Mouse (Mus musculus) ES-E14 (cell line): ENCODE measurements around the gene Olfr350. TPM values are rescaled to one million over a fixed set of nuclear protein-coding genes. Genes with fewer than 3 reads are reported as not detected.

ENCODE experiments used
- DNase-seq: peaks from one replicate; pipeline ENCODE4 v3.0.0-alpha.2; 2013; ENCODE audit warnings: low read depth, low spot score
- H3K27ac ChIP-seq: 2 replicates; pipeline ENCODE4 v1.5.1; 2012; ENCODE audit warnings: low read depth, mild to moderate bottlenecking, low read length, moderate library complexity, mixed read lengths; ENCODE audit not compliant: poor library complexity, insufficient read depth, severe bottlenecking
- H3K36me3 ChIP-seq: 2 replicates; pipeline ENCODE4 v1.6.1; 2012; ENCODE audit warnings: mild to moderate bottlenecking, low read length, moderate library complexity, mixed read lengths; ENCODE audit not compliant: control insufficient read depth, poor library complexity, insufficient read depth, severe bottlenecking
- H3K4me1 ChIP-seq, 2 experiments: fragments of 150-350 bp in 1 of 2; sonication (generic) in 1 of 2; 2 replicates each; pipeline ENCODE4 v1.6.1; 2012; ENCODE audit warnings: low read length in 2 of 2, mild to moderate bottlenecking in 1 of 2, mixed read lengths in 1 of 2; ENCODE audit not compliant: control insufficient read depth in 2 of 2, insufficient read depth in 2 of 2, poor library complexity in 1 of 2
- H3K4me3 ChIP-seq, 2 experiments: fragments of 150-350 bp in 1 of 2; sonication (generic) in 1 of 2; 2 replicates each; pipeline ENCODE4 v1.5.1; 2012; ENCODE audit warnings: low read length in 2 of 2, low read depth in 1 of 2, mild to moderate bottlenecking in 1 of 2, mixed read lengths in 1 of 2; ENCODE audit not compliant: insufficient read depth in 1 of 2, poor library complexity in 1 of 2, severe bottlenecking in 1 of 2
- H3K9ac ChIP-seq: 2 replicates; pipeline ENCODE4 v1.6.1; 2012; ENCODE audit warnings: low read depth, mild to moderate bottlenecking, low read length, mixed read lengths; ENCODE audit not compliant: poor library complexity, insufficient read depth, severe bottlenecking
- H3K9me3 ChIP-seq: fragments of 150-350 bp; sonication (generic); 2 replicates; pipeline ENCODE4 v1.6.1; 2012; ENCODE audit warnings: low read depth, mild to moderate bottlenecking, low read length; ENCODE audit not compliant: control insufficient read depth, insufficient read depth
- CHD2 ChIP-seq: IDR thresholded peaks from 2 replicates; pipeline ENCODE4 v1.6.1; 2014; ENCODE audit warnings: mild to moderate bottlenecking, low read depth, low read length, inconsistent platforms
- HCFC1 ChIP-seq: IDR thresholded peaks from 2 replicates; pipeline ENCODE4 v1.6.1; 2012; ENCODE audit warnings: low read length, inconsistent platforms, borderline replicate concordance; ENCODE audit not compliant: insufficient read depth
- MAFK ChIP-seq: IDR thresholded peaks from 2 replicates; pipeline ENCODE4 v1.6.1; 2014; ENCODE audit warnings: mild to moderate bottlenecking, low read depth, low read length, inconsistent platforms; ENCODE audit not compliant: insufficient read depth
- ZC3H11A ChIP-seq: IDR thresholded peaks from 2 replicates; pipeline ENCODE4 v1.6.1; 2012; ENCODE audit warnings: low read depth, mild to moderate bottlenecking, inconsistent platforms, low read length, borderline replicate concordance
- ZNF384 ChIP-seq: IDR thresholded peaks from 2 replicates; pipeline ENCODE4 v1.6.1; 2012; ENCODE audit warnings: low read depth, low read length, inconsistent platforms
- in situ Hi-C, 2 experiments: fragments of 600-800 bp; cut with MboI; formaldehyde crosslinking; loops; one replicate each; pipeline ENCODE4 v1.15.1; 2025; ENCODE audit warnings: low sequenced_read_pairs in 2 of 2, inconsistent platforms in 1 of 2; ENCODE audit not compliant: unreplicated experiment in 2 of 2
- total RNA-seq: library from RNA; depleted of rRNA; stranded (reverse); fragments of 300-350 nt; gene quantifications from 2 replicates; pipeline ENCODE4 v1.2.3, GENCODE M21; 2012; rRNA removed

Gene Olfr350
- not detected in 2 replicates for total RNA-seq

GRCm38 (mm10) chr2:36846010-36846409 lies at the start of gene Olfr350:
Gene Olfr350 (plus strand): TSS chr2:36846310.
- H3K27ac ChIP-seq = no peak within 1 kb of the TSS
- H3K4me1 ChIP-seq = no peaks in the 10 kb centered on the region
- TF ChIP-seq HCFC1 = no peak
- TF ChIP-seq ZNF384 = no peak
- TF ChIP-seq MAFK = no peak
- TF ChIP-seq CHD2 = no peak
- no peak for TF ChIP-seq ZC3H11A
- no peak for DNase-seq
- in situ Hi-C loops = no loop called here
- no peaks in the 10 kb centered on the region for H3K9me3 ChIP-seq
- no peak within 1 kb of the TSS for H3K9ac ChIP-seq
- no peaks in the 10 kb centered on the region for H3K36me3 ChIP-seq
- no peak within 1 kb of the TSS for H3K4me3 ChIP-seq

- DNase-seq = no peak
- no peaks in the 10 kb centered on the region for H3K4me1 ChIP-seq
- H3K9me3 ChIP-seq = no peaks in the 10 kb centered on the region
- H3K27ac ChIP-seq = no peak within 1 kb of the TSS
- H3K9ac ChIP-seq = no peak within 1 kb of the TSS
- in situ Hi-C loops = no loop called here
- H3K4me3 ChIP-seq = no peak within 1 kb of the TSS
- no peaks in the 10 kb centered on the region for H3K36me3 ChIP-seq
- TF ChIP-seq HCFC1 (no peak), CHD2 (no peak), ZNF384 (no peak), ZC3H11A (no peak), MAFK (no peak)
Measured at GRCm38 (mm10) chr2:36816932-36817331, 29.2 kb upstream of the Olfr350 start, which contains the start of gene Olfr3. Gene Olfr3 (minus strand): TSS chr2:36817032.

- TF ChIP-seq HCFC1 (no peak), CHD2 (no peak), ZC3H11A (no peak), MAFK (no peak), ZNF384 (no peak)
- no peak within 1 kb of the TSS for H3K4me3 ChIP-seq
- no peaks in the 10 kb centered on the region for H3K36me3 ChIP-seq
- H3K9ac ChIP-seq = no peak within 1 kb of the TSS
- no peak within 1 kb of the TSS for H3K27ac ChIP-seq
- in situ Hi-C loops = no loop called here
- DNase-seq = no peak
- H3K9me3 ChIP-seq = no peaks in the 10 kb centered on the region
- H3K4me1 ChIP-seq = no peaks in the 10 kb centered on the region
Measured at GRCm38 (mm10) chr2:36862560-36862959, 16.4 kb downstream of the Olfr350 start, which contains the start of gene Olfr351. Gene Olfr351 (minus strand): TSS chr2:36862660.

- in situ Hi-C loops = no loop called here
- no peak for DNase-seq
- Histone ChIP-seq H3K27ac (no peak within 1 kb of the TSS), H3K4me1 (no peaks in the 10 kb centered on the region), H3K4me3 (no peak within 1 kb of the TSS), H3K9ac (no peak within 1 kb of the TSS), H3K9me3 (no peaks in the 10 kb centered on the region), H3K36me3 (no peaks in the 10 kb centered on the region)
- no peak for TF ChIP-seq ZC3H11A
- no peak for TF ChIP-seq MAFK
- TF ChIP-seq CHD2 = no peak
- no peak for TF ChIP-seq HCFC1
- no peak for TF ChIP-seq ZNF384
Measured at GRCm38 (mm10) chr2:36868160-36868559, 22.1 kb downstream of the Olfr350 start, which contains the start of gene Olfr352. Gene Olfr352 (plus strand): TSS chr2:36868460.

GRCm38 (mm10) chr2:36892836-36893235 lies 46.7 kb downstream of the Olfr350 start, which contains the start of gene Olfr353:
Gene Olfr353 (minus strand): TSS chr2:36892936.
- Histone ChIP-seq H3K9ac (no peak within 1 kb of the TSS), H3K4me1 (no peaks in the 10 kb centered on the region), H3K4me3 (no peak within 1 kb of the TSS), H3K9me3 (no peaks in the 10 kb centered on the region), H3K36me3 (no peaks in the 10 kb centered on the region), H3K27ac (no peak within 1 kb of the TSS)
- no peak for DNase-seq
- TF ChIP-seq HCFC1 = no peak
- TF ChIP-seq ZNF384 = no peak
- TF ChIP-seq ZC3H11A = no peak
- no peak for TF ChIP-seq CHD2
- no peak for TF ChIP-seq MAFK
- in situ Hi-C loops = no loop called here
